Mouse (Mus musculus): ENCODE results near the gene Slc9a9.

Slc9a9 gene

GRCm38 (mm10) chr9:94950676-94951075 lies 281.0 kb downstream of the Slc9a9 start:
- in situ Hi-C loops (cut with MboI): no loop called here

- in situ Hi-C loops (cut with MboI): no loop called here
Observed at GRCm38 (mm10) chr9:94955645-94956044, 285.9 kb downstream of the Slc9a9 start.

- in situ Hi-C loops (cut with MboI): no loop called here
Observed at GRCm38 (mm10) chr9:94958382-94958781, 288.7 kb downstream of the Slc9a9 start.

GRCm38 (mm10) chr9:94968596-94969120 lies 298.9 kb downstream of the Slc9a9 start:
- in situ Hi-C loops (cut with MboI): no loop called here

- in situ Hi-C loops (cut with MboI): no loop called here
Observed at GRCm38 (mm10) chr9:94969131-94969530, 299.4 kb downstream of the Slc9a9 start.

GRCm38 (mm10) chr9:94972021-94972420 lies 302.3 kb downstream of the Slc9a9 start:
- in situ Hi-C loops (cut with MboI): no loop called here

GRCm38 (mm10) chr9:94972693-94973092 lies 303.0 kb downstream of the Slc9a9 start:
- in situ Hi-C loops (cut with MboI): no loop called here

- in situ Hi-C loops (cut with MboI): no loop called here
Observed at GRCm38 (mm10) chr9:94976191-94976590, 306.5 kb downstream of the Slc9a9 start.

GRCm38 (mm10) chr9:94993575-94993974 lies 323.9 kb downstream of the Slc9a9 start:
- in situ Hi-C loops (cut with MboI): no loop called here

- in situ Hi-C loops (cut with MboI): no loop called here
Observed at GRCm38 (mm10) chr9:95020136-95020706, 350.5 kb downstream of the Slc9a9 start.

GRCm38 (mm10) chr9:95034140-95034970 lies 364.6 kb downstream of the Slc9a9 start:
- in situ Hi-C loops (cut with MboI): no loop called here

- in situ Hi-C loops (cut with MboI): no loop called here
Observed at GRCm38 (mm10) chr9:95036209-95036608, 366.5 kb downstream of the Slc9a9 start.

- in situ Hi-C loops (cut with MboI): no loop called here
Observed at GRCm38 (mm10) chr9:95042420-95042819, 372.7 kb downstream of the Slc9a9 start.

GRCm38 (mm10) chr9:95052160-95052559 lies 382.5 kb downstream of the Slc9a9 start:
- in situ Hi-C loops (cut with MboI): no loop called here

GRCm38 (mm10) chr9:95053183-95053582 lies 383.5 kb downstream of the Slc9a9 start:
- in situ Hi-C loops (cut with MboI): no loop called here

- in situ Hi-C loops (cut with MboI): no loop called here
Observed at GRCm38 (mm10) chr9:95055843-95056242, 386.1 kb downstream of the Slc9a9 start.

GRCm38 (mm10) chr9:95060702-95061101 lies 391.0 kb downstream of the Slc9a9 start:
- in situ Hi-C loops (cut with MboI): no loop called here

- in situ Hi-C loops (cut with MboI): no loop called here
Observed at GRCm38 (mm10) chr9:95067037-95067436, 397.3 kb downstream of the Slc9a9 start.

GRCm38 (mm10) chr9:95068466-95068865 lies 398.8 kb downstream of the Slc9a9 start:
- in situ Hi-C loops (cut with MboI): no loop called here

- in situ Hi-C loops (cut with MboI): no loop called here
Observed at GRCm38 (mm10) chr9:95070832-95071519, 401.3 kb downstream of the Slc9a9 start.

- in situ Hi-C loops (cut with MboI): no loop called here
Observed at GRCm38 (mm10) chr9:95072450-95072955, 402.8 kb downstream of the Slc9a9 start.

GRCm38 (mm10) chr9:95073691-95074090 lies 404.0 kb downstream of the Slc9a9 start:
- in situ Hi-C loops (cut with MboI): no loop called here

Measured in mature B cell (primary cell).